Mouse (Mus musculus): ENCODE results near the gene Med27. TPM values are rescaled to one million over a fixed set of nuclear protein-coding genes. Genes with fewer than 3 reads are reported as not detected.

Gene Med27
- polyA plus RNA-seq, 1 experiment, result 25.9 TPM

DNA sequence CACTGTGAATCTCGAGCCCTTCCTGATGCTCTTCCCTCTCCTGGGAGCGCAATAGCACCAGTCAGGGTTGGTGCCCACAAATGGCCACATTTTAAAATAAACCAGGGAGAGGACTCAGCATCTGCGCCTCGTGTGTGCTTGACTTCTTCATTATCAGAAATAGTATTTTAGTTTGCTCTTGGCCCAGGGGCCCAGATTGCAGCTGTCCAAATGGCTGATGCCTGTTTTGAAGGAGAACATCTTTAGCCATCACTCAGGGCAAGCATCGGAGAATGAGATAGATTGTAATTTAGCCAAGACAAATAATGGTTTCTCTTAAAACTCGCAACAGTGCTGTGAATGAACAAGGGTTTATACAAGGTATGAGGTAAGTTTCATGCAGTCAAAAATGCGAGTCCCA lies 92.8 kb downstream of the Med27 start:
- TF ChIP-seq POLR2A (IDR thresholded peaks at IDR 0.05; ENCODE audit: low read depth, low read length) (no peak), CTCF (conservative IDR thresholded peaks at IDR 0.05; ENCODE audit: insufficient read depth, insufficient read length, low read depth, low read length) (no peak)
- no peak for DNase-seq
- H3K4me1 ChIP-seq (ENCODE audit: control insufficient read depth, insufficient read depth, low read length), result peaks cover 9% of the 10 kb centered on the region
- no peaks in the 10 kb centered on the region for H3K27me3 ChIP-seq (replicated peaks; ENCODE audit: control insufficient read depth, insufficient read depth, low read length)
- 80% methylated on average over 7 of the region's 7 CpGs for WGBS
- no peaks in the 10 kb centered on the region for H3K36me3 ChIP-seq (ENCODE audit: control insufficient read depth, insufficient read depth, low read length)
- no peak overlapping the region for H3K27ac ChIP-seq (ENCODE audit: insufficient read depth, low read depth, low read length)
- H3K4me3 ChIP-seq (ENCODE audit: insufficient read depth, low read depth, low read length), result no peak overlapping the region

DNA sequence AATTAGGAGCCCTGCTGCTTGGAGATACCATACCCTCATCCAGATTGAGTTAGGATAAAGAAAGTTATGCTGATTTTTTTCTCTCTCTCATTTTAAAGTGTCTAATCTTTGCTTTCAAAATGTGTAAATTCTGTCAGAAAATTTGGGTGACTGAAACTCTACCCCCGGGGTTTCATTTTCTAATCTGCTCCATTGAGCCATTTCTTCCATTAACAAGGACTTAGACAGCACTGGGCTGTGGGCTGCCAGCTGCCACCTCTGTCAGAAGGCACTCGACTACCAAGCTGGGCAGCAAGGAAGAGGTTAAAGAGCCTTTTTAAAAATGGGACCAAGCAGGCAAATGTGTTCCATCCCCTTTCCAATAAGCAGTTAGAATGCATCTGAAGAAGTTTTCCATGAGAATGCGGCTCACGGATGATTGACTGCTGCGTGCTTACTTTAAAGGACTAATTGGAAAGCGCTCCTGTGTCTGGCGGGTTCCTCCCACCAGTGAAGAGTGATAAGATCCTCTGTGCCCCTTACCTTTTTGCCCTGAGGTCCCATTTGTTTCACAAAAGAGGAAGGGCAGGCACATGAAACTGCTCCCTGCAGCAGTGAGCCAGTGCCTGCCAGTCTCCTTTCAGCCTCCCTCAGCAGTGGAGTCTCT lies 93.4 kb downstream of the Med27 start:
- H3K36me3 ChIP-seq (ENCODE audit: control insufficient read depth, insufficient read depth, low read length), result no peaks in the 10 kb centered on the region
- DNase-seq, result no peak
- H3K4me3 ChIP-seq (ENCODE audit: insufficient read depth, low read depth, low read length), result no peak overlapping the region
- WGBS, result 73% methylated on average over 7 of the region's 7 CpGs
- TF ChIP-seq CTCF (conservative IDR thresholded peaks at IDR 0.05; ENCODE audit: insufficient read depth, insufficient read length, low read depth, low read length), result no peak
- no peak for TF ChIP-seq POLR2A (IDR thresholded peaks at IDR 0.05; ENCODE audit: low read depth, low read length)
- peaks cover 9% of the 10 kb centered on the region for H3K4me1 ChIP-seq (ENCODE audit: control insufficient read depth, insufficient read depth, low read length)
- H3K27me3 ChIP-seq (replicated peaks; ENCODE audit: control insufficient read depth, insufficient read depth, low read length), result no peaks in the 10 kb centered on the region
- no peak overlapping the region for H3K27ac ChIP-seq (ENCODE audit: insufficient read depth, low read depth, low read length)

DNA sequence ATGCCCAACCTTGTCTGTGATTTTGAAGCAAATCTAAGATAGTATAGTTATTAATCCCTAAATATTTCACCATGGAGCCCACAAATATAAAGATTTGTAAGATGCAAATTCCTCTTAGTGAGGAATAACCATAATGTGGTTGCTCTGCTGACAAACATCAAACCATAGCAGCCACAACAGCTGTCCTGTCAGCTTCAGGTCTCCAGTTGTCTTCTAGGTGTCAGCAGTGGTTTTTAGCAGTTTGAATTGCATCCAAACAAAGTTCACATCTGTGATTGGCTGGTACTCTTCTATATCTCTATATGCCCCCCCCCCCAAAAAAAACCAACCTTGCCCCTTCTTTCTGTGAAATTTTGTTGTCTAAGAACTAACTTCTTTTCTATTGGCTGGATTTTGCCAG lies 95.7 kb downstream of the Med27 start:
- H3K4me3 ChIP-seq (ENCODE audit: insufficient read depth, low read depth, low read length), result no peak overlapping the region
- H3K27me3 ChIP-seq (replicated peaks; ENCODE audit: control insufficient read depth, insufficient read depth, low read length), result no peaks in the 10 kb centered on the region
- no peaks in the 10 kb centered on the region for H3K36me3 ChIP-seq (ENCODE audit: control insufficient read depth, insufficient read depth, low read length)
- H3K4me1 ChIP-seq (ENCODE audit: control insufficient read depth, insufficient read depth, low read length), result peaks cover 9% of the 10 kb centered on the region
- TF ChIP-seq CTCF (conservative IDR thresholded peaks at IDR 0.05; ENCODE audit: insufficient read depth, insufficient read length, low read depth, low read length), result no peak
- TF ChIP-seq POLR2A (IDR thresholded peaks at IDR 0.05; ENCODE audit: low read depth, low read length), result no peak
- no peak overlapping the region for H3K27ac ChIP-seq (ENCODE audit: insufficient read depth, low read depth, low read length)
- no peak for DNase-seq

DNA sequence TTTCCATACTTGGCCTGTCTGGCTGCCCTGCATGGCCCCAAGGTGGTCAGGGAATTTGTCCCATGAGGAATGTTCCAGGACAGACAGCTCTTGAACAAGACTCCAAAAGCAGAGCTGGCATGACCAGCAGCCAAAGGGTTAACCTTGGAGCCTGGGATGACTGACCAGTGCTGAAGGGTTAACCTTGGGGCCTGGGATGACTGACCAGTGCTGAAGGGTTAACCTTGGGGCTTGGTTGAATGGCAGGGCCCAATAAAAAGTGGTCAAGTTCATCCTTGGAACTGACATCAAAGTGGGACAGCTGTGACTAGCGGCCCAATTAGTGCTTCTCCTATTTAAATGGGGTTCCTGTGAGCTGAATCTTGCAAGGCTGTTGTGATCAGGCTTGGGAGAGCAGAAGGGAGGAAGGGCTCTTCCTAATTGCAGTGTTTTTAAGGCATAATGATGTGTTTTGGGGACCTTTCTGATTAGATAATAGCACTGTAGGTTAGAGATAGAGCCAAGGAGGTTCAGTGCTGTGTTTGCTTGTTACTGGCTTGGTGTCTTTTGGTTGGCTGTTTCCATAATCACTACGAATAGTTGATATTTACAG lies 97.1 kb downstream of the Med27 start:
- no peak for DNase-seq
- no peaks in the 10 kb centered on the region for H3K27me3 ChIP-seq (replicated peaks; ENCODE audit: control insufficient read depth, insufficient read depth, low read length)
- TF ChIP-seq CTCF (conservative IDR thresholded peaks at IDR 0.05; ENCODE audit: insufficient read depth, insufficient read length, low read depth, low read length) (no peak), POLR2A (IDR thresholded peaks at IDR 0.05; ENCODE audit: low read depth, low read length) (no peak)
- 71% methylated on average over 2 of the region's 2 CpGs for WGBS
- no peak overlapping the region for H3K27ac ChIP-seq (ENCODE audit: insufficient read depth, low read depth, low read length)
- peaks cover 2% of the 10 kb centered on the region; the same call in 1 of the 2 replicates for H3K4me1 ChIP-seq (ENCODE audit: control insufficient read depth, insufficient read depth, low read length)
- H3K36me3 ChIP-seq (ENCODE audit: control insufficient read depth, insufficient read depth, low read length), result no peaks in the 10 kb centered on the region
- H3K4me3 ChIP-seq (ENCODE audit: insufficient read depth, low read depth, low read length), result no peak overlapping the region

DNA sequence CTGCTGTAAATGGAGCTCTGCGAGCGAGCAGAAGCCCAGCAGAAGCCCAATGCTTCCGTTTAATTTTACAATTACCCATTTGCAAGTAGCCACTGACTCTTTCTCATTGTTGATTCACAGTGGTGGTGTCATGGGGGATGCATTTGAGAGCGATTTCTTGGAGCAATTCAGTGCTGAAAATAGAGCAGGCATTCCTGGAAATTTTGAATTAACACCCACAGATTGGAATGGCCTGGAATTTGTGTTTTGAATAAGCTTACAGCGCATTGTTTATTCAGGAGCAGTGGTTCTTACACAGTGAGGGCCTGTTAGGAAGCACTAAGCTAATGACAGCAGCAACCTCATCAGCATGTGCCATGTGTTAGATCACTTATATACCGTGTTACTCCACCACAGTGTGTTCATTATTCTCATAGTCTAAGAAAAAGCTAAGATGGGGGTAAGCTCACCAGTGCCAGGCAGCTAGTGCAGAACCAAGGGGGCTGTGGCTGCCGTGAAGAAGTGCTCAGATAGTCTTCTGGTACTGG lies 101.9 kb downstream of the Med27 start:
- no peak for DNase-seq
- Histone ChIP-seq H3K36me3 (ENCODE audit: control insufficient read depth, insufficient read depth, low read length) (no peaks in the 10 kb centered on the region), H3K27ac (ENCODE audit: insufficient read depth, low read depth, low read length) (no peak overlapping the region), H3K27me3 (replicated peaks; ENCODE audit: control insufficient read depth, insufficient read depth, low read length) (no peaks in the 10 kb centered on the region), H3K4me1 (ENCODE audit: control insufficient read depth, insufficient read depth, low read length) (no peaks in the 10 kb centered on the region), H3K4me3 (ENCODE audit: insufficient read depth, low read depth, low read length) (no peak overlapping the region)
- no peak for TF ChIP-seq POLR2A (IDR thresholded peaks at IDR 0.05; ENCODE audit: low read depth, low read length)
- no peak for TF ChIP-seq CTCF (conservative IDR thresholded peaks at IDR 0.05; ENCODE audit: insufficient read depth, insufficient read length, low read depth, low read length)
- WGBS, result 86% methylated on average over 7 of the region's 7 CpGs

DNA sequence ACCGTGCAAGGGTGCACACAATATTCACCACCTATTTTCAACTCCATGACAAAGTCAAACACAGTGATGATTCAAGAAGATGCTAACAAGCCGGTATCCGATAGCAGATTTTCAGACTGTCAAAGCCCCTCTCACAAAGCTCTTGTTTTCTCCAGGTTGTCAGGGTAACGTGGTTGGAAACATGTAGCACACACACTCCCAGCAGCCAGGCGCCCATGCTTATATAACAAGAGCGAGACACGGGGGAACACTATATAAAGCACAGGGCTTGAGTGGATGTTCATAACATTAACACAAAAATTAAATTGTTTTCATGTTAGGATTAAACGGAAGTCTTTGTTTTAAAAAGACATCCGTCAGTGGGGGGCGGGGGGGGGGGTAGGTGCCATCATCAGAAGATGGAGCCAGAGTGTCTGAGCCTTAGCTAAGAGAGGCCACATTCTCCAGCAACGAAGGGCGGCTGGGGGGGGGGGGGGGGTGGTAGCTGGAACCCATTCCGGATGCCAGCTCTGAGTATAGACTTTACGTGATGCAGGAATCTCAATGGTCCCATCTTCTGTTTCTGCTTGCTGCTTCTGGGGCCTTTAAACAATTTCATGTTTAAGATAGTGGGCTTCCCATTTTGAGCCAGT lies 104.9 kb downstream of the Med27 start:
- H3K36me3 ChIP-seq (ENCODE audit: control insufficient read depth, insufficient read depth, low read length), result no peaks in the 10 kb centered on the region
- no peak for TF ChIP-seq POLR2A (IDR thresholded peaks at IDR 0.05; ENCODE audit: low read depth, low read length)
- no peak for TF ChIP-seq CTCF (conservative IDR thresholded peaks at IDR 0.05; ENCODE audit: insufficient read depth, insufficient read length, low read depth, low read length)
- no peak overlapping the region for H3K27ac ChIP-seq (ENCODE audit: insufficient read depth, low read depth, low read length)
- H3K4me1 ChIP-seq (ENCODE audit: control insufficient read depth, insufficient read depth, low read length), result no peaks in the 10 kb centered on the region
- no peak for DNase-seq
- H3K4me3 ChIP-seq (ENCODE audit: insufficient read depth, low read depth, low read length), result no peak overlapping the region
- no peaks in the 10 kb centered on the region for H3K27me3 ChIP-seq (replicated peaks; ENCODE audit: control insufficient read depth, insufficient read depth, low read length)
- 91% methylated on average over 14 of the region's 14 CpGs for WGBS

DNA sequence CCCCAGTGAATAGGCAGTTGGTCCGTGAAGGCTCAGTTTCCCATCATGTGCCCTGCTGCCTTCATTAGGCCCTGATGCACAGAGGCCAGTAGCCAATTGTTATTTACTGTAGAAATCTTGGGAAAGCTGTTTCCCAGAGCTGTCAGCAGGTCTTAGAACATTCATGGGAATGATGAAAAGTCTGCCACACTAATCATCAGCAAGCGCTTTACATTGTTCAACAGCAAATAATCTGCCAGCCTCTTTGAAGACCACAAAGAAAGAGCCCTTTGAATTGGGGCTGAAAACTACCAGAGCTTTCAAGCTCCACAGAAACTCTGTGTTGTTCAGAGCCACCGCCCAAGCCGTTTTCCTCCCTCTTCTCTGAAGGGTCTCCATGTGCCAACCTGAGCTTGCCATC lies 106.8 kb downstream of the Med27 start:
- Histone ChIP-seq H3K27me3 (replicated peaks; ENCODE audit: control insufficient read depth, insufficient read depth, low read length) (no peaks in the 10 kb centered on the region), H3K36me3 (ENCODE audit: control insufficient read depth, insufficient read depth, low read length) (no peaks in the 10 kb centered on the region), H3K4me3 (ENCODE audit: insufficient read depth, low read depth, low read length) (no peak overlapping the region), H3K27ac (ENCODE audit: insufficient read depth, low read depth, low read length) (no peak overlapping the region), H3K4me1 (ENCODE audit: control insufficient read depth, insufficient read depth, low read length) (no peaks in the 10 kb centered on the region)
- no peak for TF ChIP-seq POLR2A (IDR thresholded peaks at IDR 0.05; ENCODE audit: low read depth, low read length)
- no peak for DNase-seq
- WGBS, result 85% methylated on average over 4 of the region's 4 CpGs

Measured in kidney, adult 2 months (tissue).